Mouse (Mus musculus) lung, embryonic 14.5 days (tissue): Measurements from ENCODE around the gene Lpar1. TPM values are rescaled to one million over a fixed set of nuclear protein-coding genes. Genes with fewer than 3 reads are reported as not detected.

Source experiments
- ATAC-seq: fragments of 200-750 bp; cut with Nextera tagmentation; 2 replicates; pipeline ENCODE4 v1.8.0; 2017; ENCODE audit warnings: mild to moderate bottlenecking, moderate TSS enrichment, moderate library complexity; ENCODE audit not compliant: insufficient read depth
- DNase-seq: peaks from one replicate; pipeline ENCODE4 v3.0.0-alpha.2; 2015
- H3K27ac ChIP-seq: fragments of 300-500 bp; sonication (generic); 2 replicates; pipeline ENCODE4 v1.5.1; 2014; ENCODE audit warnings: low read depth, mild to moderate bottlenecking, moderate library complexity
- H3K27me3 ChIP-seq: fragments of 300-500 bp; sonication (generic); 2 replicates; pipeline ENCODE4 v1.6.1; 2014; ENCODE audit warnings: low read length, control low read depth; ENCODE audit not compliant: insufficient read depth
- H3K36me3 ChIP-seq: fragments of 300-500 bp; sonication (generic); 2 replicates; pipeline ENCODE4 v1.6.1; 2014; ENCODE audit warnings: control low read depth; ENCODE audit not compliant: insufficient read depth
- H3K4me1 ChIP-seq: fragments of 300-500 bp; sonication (generic); 2 replicates; pipeline ENCODE4 v1.6.1; 2014; ENCODE audit warnings: antibody characterized with exemption, control low read depth; ENCODE audit not compliant: insufficient read depth
- H3K4me2 ChIP-seq: fragments of 300-500 bp; sonication (generic); 2 replicates; pipeline ENCODE4 v1.6.1; 2014; ENCODE audit warnings: mild to moderate bottlenecking
- H3K4me3 ChIP-seq: fragments of 300-500 bp; sonication (generic); 2 replicates; pipeline ENCODE4 v1.5.1; 2014; ENCODE audit warnings: low read depth, low read length
- H3K9ac ChIP-seq: fragments of 300-500 bp; sonication (generic); 2 replicates; pipeline ENCODE4 v1.6.1; 2014
- H3K9me3 ChIP-seq: fragments of 300-500 bp; sonication (generic); 2 replicates; pipeline ENCODE4 v1.6.1; 2016; ENCODE audit warnings: low read depth, low read length, control low read depth
- CTCF ChIP-seq: IDR thresholded peaks from 2 replicates; pipeline ENCODE4 v1.5.1; 2016; ENCODE audit warnings: antibody characterized with exemption, low read depth
- WGBS: fragments of 180-500 bp; shearing (Covaris S2); extraction: QIAGEN DNeasy Blood & Tissue Kit; methylation state at CpG from one replicate; pipeline ENCODE4 v1.1.7; 2014; 5-methylcytosine and 5-hydroxymethylcytosine counted together
- polyA plus RNA-seq: library from polyadenylated mRNA; unstranded; fragments of >200 nt; fragmentation: Nextera tagmentation; extraction: Ambion mirVana; gene quantifications from 2 replicates; pipeline ENCODE4 v1.2.1, GENCODE M21; 2014

Gene Lpar1
- polyA plus RNA-seq, 1 experiment from 2014 or later, result 30.3 TPM

DNA sequence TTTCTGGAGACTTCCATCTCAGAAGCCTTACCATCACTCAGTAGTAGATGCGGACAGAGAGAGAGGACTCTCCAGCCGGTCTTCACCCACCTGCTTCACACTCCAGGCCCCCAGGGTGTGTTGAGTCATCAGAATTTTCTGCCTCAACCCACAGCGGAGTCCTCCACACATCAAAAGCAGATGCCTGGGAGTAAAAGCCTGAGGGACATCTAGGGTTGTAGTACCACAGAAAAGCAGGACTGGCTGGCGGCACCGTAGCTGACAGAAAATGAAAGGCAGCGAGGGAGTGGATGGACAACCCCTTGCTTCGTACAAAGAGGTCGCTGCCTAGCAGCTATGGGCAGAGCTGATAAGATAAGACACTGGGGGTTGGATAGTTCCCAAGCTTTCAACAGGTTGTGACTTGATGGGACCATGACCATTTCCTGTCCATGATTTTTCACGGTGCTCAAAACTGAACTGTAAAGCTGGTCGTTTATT is 701 bp upstream of the Lpar1 start:
- no peaks in the 10 kb centered on the region for H3K27me3 ChIP-seq
- H3K27ac ChIP-seq, result no peak overlapping the region
- H3K4me3 ChIP-seq, result no peak overlapping the region; the same call in 1 of the 2 replicates
- no peak for ATAC-seq
- peaks cover 3% of the 10 kb centered on the region; the same call in 1 of the 2 replicates for H3K4me1 ChIP-seq
- no peak overlapping the region for H3K9ac ChIP-seq
- H3K4me2 ChIP-seq, result peak overlapping the region; percentile 71
- H3K36me3 ChIP-seq, result no peaks in the 10 kb centered on the region
- no peak for DNase-seq
- 40% methylated on average over 10 of the region's 10 CpGs for WGBS
- no peak for TF ChIP-seq CTCF
- H3K9me3 ChIP-seq, result no peaks in the 10 kb centered on the region

DNA sequence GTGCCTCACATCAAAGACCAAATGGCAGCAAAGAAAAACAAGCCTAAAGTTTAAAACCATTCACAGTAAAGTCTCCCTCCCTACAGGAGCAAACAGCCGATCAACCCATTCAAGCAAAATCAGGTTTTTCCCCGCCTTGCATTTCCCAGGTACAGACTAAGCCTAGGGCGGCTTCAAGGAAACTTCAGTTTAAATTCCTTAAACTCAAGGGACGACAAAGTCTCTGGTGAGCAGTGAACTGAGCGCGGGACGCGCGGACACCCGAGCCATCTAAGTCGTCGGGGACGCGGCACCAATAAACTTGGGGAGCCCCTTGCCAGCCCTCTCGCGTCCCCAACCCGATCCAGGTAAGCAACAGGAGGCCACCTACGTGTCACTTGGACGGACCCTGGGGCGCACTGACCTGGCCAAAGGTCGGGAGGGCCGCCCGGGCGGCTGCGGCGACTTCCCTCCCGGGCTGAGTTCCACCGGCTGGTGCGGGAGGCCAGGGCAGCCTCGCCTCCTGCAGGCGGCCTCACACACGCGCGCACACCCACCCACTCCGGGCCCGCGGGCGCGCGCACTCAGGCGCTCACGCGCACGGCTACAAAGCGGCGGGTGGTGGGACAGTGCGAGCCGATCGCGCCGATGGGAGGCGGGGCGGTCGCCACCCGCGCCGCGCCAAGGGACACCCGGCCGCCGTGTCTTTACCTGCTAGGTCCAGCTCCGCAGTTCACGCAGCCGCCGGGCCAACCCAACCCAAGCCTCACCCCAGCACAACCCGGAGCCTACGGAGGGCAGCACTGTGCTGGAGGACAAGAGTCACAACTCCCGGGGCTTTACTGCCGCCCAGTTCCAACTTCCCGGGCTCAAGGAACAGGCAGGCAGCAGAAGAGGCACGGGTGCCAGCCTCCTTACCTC is 717 bp downstream of the Lpar1 start:
- no peaks in the 10 kb centered on the region for H3K36me3 ChIP-seq
- H3K4me2 ChIP-seq, result peak overlapping the region; percentile 71
- WGBS, result under 1% methylated on average over 71 of the region's 71 CpGs
- DNase-seq, result peak; percentile 89
- peak overlapping the region; percentile 76 for H3K9ac ChIP-seq
- peak overlapping the region; percentile 89 for H3K27ac ChIP-seq
- no peaks in the 10 kb centered on the region for H3K27me3 ChIP-seq
- peaks cover 4% of the 10 kb centered on the region; the same call in 1 of the 2 replicates for H3K4me1 ChIP-seq
- TF ChIP-seq CTCF, result no peak; the same call in 1 of the 2 replicates
- ATAC-seq, result peak; percentile 91
- H3K9me3 ChIP-seq, result no peaks in the 10 kb centered on the region
- peak overlapping the region; percentile 63 for H3K4me3 ChIP-seq

- Histone ChIP-seq H3K36me3 (no peaks in the 10 kb centered on the region), H3K27ac (peak overlapping the region; percentile 89), H3K4me3 (peak overlapping the region; percentile 63), H3K9ac (peak overlapping the region; percentile 76), H3K4me1 (peaks cover 10% of the 10 kb centered on the region; the same call in 1 of the 2 replicates), H3K9me3 (no peaks in the 10 kb centered on the region), H3K4me2 (peak overlapping the region; percentile 71), H3K27me3 (no peaks in the 10 kb centered on the region)
- WGBS, result 11% methylated on average over 10 of the region's 10 CpGs
- ATAC-seq (no peak), DNase-seq (peak; percentile 43)
- no peak for TF ChIP-seq CTCF
Measured at GRCm38 (mm10) chr4:58552229-58552628, 1.5 kb downstream of the Lpar1 start.

- H3K9me3 ChIP-seq, result no peaks in the 10 kb centered on the region
- no peaks in the 10 kb centered on the region for H3K36me3 ChIP-seq
- peak overlapping the region; percentile 71 for H3K4me2 ChIP-seq
- peak; percentile 92 for DNase-seq
- H3K4me3 ChIP-seq, result peak overlapping the region; percentile 63
- no peaks in the 10 kb centered on the region for H3K27me3 ChIP-seq
- peaks cover 11% of the 10 kb centered on the region; the same call in 1 of the 2 replicates for H3K4me1 ChIP-seq
- H3K27ac ChIP-seq, result peak overlapping the region; percentile 89; the same call in 1 of the 2 replicates
- ATAC-seq, result no peak
- peak overlapping the region; percentile 76 for H3K9ac ChIP-seq
- TF ChIP-seq CTCF, result peak; percentile 95
- 7% methylated on average over 4 of the region's 4 CpGs for WGBS
Measured at GRCm38 (mm10) chr4:58551820-58552219, 1.9 kb downstream of the Lpar1 start.

DNA sequence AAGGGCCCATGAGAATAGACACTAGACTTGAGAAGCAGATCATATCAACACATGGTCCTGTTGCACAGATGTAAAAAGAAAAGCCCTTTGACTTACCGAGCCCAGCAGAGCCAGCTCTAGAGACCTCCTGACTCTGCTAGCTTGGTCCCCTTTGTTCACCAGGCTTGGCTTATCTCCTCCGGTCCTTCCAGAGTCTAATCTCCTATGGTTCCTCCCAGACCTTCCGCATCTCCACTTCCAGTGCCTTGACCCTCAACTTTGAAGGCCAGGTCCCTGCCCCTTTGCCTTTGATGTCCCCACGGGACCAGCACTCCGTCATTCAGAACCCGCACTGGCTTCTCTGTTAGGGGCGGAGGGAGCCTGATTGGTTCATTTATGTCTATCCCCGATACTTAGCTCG is 6.0 kb downstream of the Lpar1 start:
- H3K4me1 ChIP-seq, result peaks cover 24% of the 10 kb centered on the region
- no peak for TF ChIP-seq CTCF
- WGBS, result 64% methylated on average over 9 of the region's 9 CpGs

GRCm38 (mm10) chr4:58547273-58547565 is 6.5 kb downstream of the Lpar1 start:
- H3K9ac ChIP-seq, result no peak overlapping the region
- H3K4me1 ChIP-seq, result peaks cover 24% of the 10 kb centered on the region
- TF ChIP-seq CTCF, result peak; percentile 24; the same call in 1 of the 2 replicates
- H3K9me3 ChIP-seq, result no peaks in the 10 kb centered on the region
- H3K27ac ChIP-seq, result peak overlapping the region; percentile 80; the same call in 1 of the 2 replicates
- no peak; the same call in 1 of the 2 replicates for ATAC-seq
- H3K4me2 ChIP-seq, result no peak overlapping the region
- no peak overlapping the region for H3K4me3 ChIP-seq
- DNase-seq, result peak; percentile 89
- H3K36me3 ChIP-seq, result no peaks in the 10 kb centered on the region
- 27% methylated on average over 4 of the region's 4 CpGs for WGBS
- H3K27me3 ChIP-seq, result no peaks in the 10 kb centered on the region

More for the DNA sequence above, 6.0 kb downstream of the Lpar1 start:
- H3K4me3 ChIP-seq, result no peak overlapping the region
- H3K27ac ChIP-seq, result peak overlapping the region; percentile 80; the same call in 1 of the 2 replicates
- no peaks in the 10 kb centered on the region for H3K36me3 ChIP-seq
- DNase-seq (no peak), ATAC-seq (no peak)
- no peaks in the 10 kb centered on the region for H3K9me3 ChIP-seq
- no peak overlapping the region for H3K9ac ChIP-seq
- H3K4me2 ChIP-seq, result no peak overlapping the region
- H3K27me3 ChIP-seq, result no peaks in the 10 kb centered on the region
